In genomic region chr11:105362041-105362765, GRCm38 (mm10) we compare ENCODE assay signal across 9 mouse cellular contexts.
DNase-seq lines count a peak whose midpoint lies in the region; ATAC-seq and TF ChIP-seq lines count a peak whose summit lies in the region.
"Had no signal": no experiment of that assay in that cellular context is flagged by ENCODE, and none has a peak within 500 bp of the region (broad histone marks: within the 10 kb centered on the region; RNA-seq: fewer than 3 reads in every experiment).

No protein-coding gene starts in this region.

- H3K4me1 ChIP-seq in forebrain, embryonic 14.5 days (ENCODE audit: control insufficient read depth, insufficient read depth, low read length), result peaks cover 22% of the 10 kb centered on the region
- H3K4me1 ChIP-seq in forebrain, embryonic 15.5 days, result peaks cover 30% of the 10 kb centered on the region
- 0 out of 2 replicates have a peak, but pooled peaks cover 6% of the 10 kb centered on the region for H3K4me1 ChIP-seq in kidney, adult 2 months (ENCODE audit: control insufficient read depth, insufficient read depth, low read length)
- peaks cover 36% of the 10 kb centered on the region for H3K4me1 ChIP-seq in midbrain, embryonic 15.5 days
- H3K4me1 ChIP-seq in midbrain, embryonic 14.5 days (ENCODE audit: control insufficient read depth, insufficient read depth, low read length), result peaks cover 28% of the 10 kb centered on the region

- WGBS in forebrain, embryonic 14.5 days, result 82% methylated on average over 4 of the region's 4 CpGs
- 77% methylated on average over 4 of the region's 4 CpGs for WGBS in forebrain, embryonic 15.5 days
- WGBS in kidney, adult 2 months, result 80% methylated on average over 4 of the region's 4 CpGs
- WGBS in midbrain, embryonic 15.5 days, result 88% methylated on average over 4 of the region's 4 CpGs
- WGBS in midbrain, embryonic 14.5 days, result 89% methylated on average over 4 of the region's 4 CpGs

- H3K9me3 ChIP-seq in forebrain, embryonic 14.5 days (replicated peaks; ENCODE audit: control insufficient read depth, low read length), result no peaks in the 10 kb centered on the region
- no peaks in the 10 kb centered on the region for H3K9me3 ChIP-seq in forebrain, embryonic 15.5 days
- H3K9me3 ChIP-seq in midbrain, embryonic 15.5 days, result no peaks in the 10 kb centered on the region
- no peaks in the 10 kb centered on the region for H3K9me3 ChIP-seq in midbrain, embryonic 14.5 days (ENCODE audit: control insufficient read depth, low read length)
- H3K9me3 ChIP-seq: hindbrain, embryonic 15.5 days had no signal

- H3K9ac ChIP-seq in forebrain, embryonic 14.5 days (ENCODE audit: low read length), result no peak overlapping the region
- H3K9ac ChIP-seq in forebrain, embryonic 15.5 days (replicated peaks), result no peak overlapping the region
- no peak overlapping the region for H3K9ac ChIP-seq in midbrain, embryonic 15.5 days
- no peak overlapping the region for H3K9ac ChIP-seq in midbrain, embryonic 14.5 days (replicated peaks; ENCODE audit: low read length)

- no peak for TF ChIP-seq POLR2A in kidney, adult 2 months (IDR thresholded peaks at IDR 0.05; ENCODE audit: low read depth, low read length)

- no peak for TF ChIP-seq CTCF in kidney, adult 2 months (conservative IDR thresholded peaks at IDR 0.05; ENCODE audit: insufficient read depth, insufficient read length, low read depth, low read length)

- H3K36me3 ChIP-seq in forebrain, embryonic 14.5 days (ENCODE audit: control insufficient read depth, insufficient read depth, low read length), result no peaks in the 10 kb centered on the region
- H3K36me3 ChIP-seq in forebrain, embryonic 15.5 days, result no peaks in the 10 kb centered on the region
- no peaks in the 10 kb centered on the region for H3K36me3 ChIP-seq in kidney, adult 2 months (ENCODE audit: control insufficient read depth, insufficient read depth, low read length)
- H3K36me3 ChIP-seq in midbrain, embryonic 15.5 days (replicated peaks), result no peaks in the 10 kb centered on the region
- no peaks in the 10 kb centered on the region for H3K36me3 ChIP-seq in midbrain, embryonic 14.5 days (ENCODE audit: control insufficient read depth, insufficient read depth, low read length)
- H3K36me3 ChIP-seq: hindbrain, embryonic 15.5 days had no signal

- no peak overlapping the region for H3K27ac ChIP-seq in forebrain, embryonic 14.5 days (ENCODE audit: low read depth, low read length)
- H3K27ac ChIP-seq in forebrain, embryonic 15.5 days (replicated peaks), result no peak overlapping the region
- no peak overlapping the region for H3K27ac ChIP-seq in kidney, adult 2 months (ENCODE audit: insufficient read depth, low read depth, low read length)
- H3K27ac ChIP-seq in midbrain, embryonic 15.5 days, result no peak overlapping the region
- no peak overlapping the region for H3K27ac ChIP-seq in midbrain, embryonic 14.5 days (replicated peaks; ENCODE audit: low read depth, low read length)

- ATAC-seq in forebrain, embryonic 14.5 days, result 0 out of 2 replicates have a peak, but pooled peaks have one; percentile 1
- ATAC-seq in forebrain, embryonic 15.5 days (replicated peaks), result no peak
- ATAC-seq in midbrain, embryonic 15.5 days (replicated peaks), result 0 out of 2 replicates have a peak, but pooled peaks have one; percentile 1
- no peak for ATAC-seq in midbrain, embryonic 14.5 days (ENCODE audit: low FRiP score, low TSS enrichment)

- H3K4me3 ChIP-seq in forebrain, embryonic 14.5 days (ENCODE audit: low read depth, low read length), result no peak overlapping the region
- H3K4me3 ChIP-seq in forebrain, embryonic 15.5 days, result no peak overlapping the region
- no peak overlapping the region for H3K4me3 ChIP-seq in kidney, adult 2 months (ENCODE audit: insufficient read depth, low read depth, low read length)
- no peak overlapping the region for H3K4me3 ChIP-seq in midbrain, embryonic 15.5 days
- no peak overlapping the region for H3K4me3 ChIP-seq in midbrain, embryonic 14.5 days (replicated peaks; ENCODE audit: low read depth, low read length)

- H3K4me2 ChIP-seq in forebrain, embryonic 14.5 days (ENCODE audit: low read length), result no peak overlapping the region
- H3K4me2 ChIP-seq in forebrain, embryonic 15.5 days (replicated peaks), result no peak overlapping the region
- no peak overlapping the region for H3K4me2 ChIP-seq in midbrain, embryonic 15.5 days
- H3K4me2 ChIP-seq in midbrain, embryonic 14.5 days (ENCODE audit: low read length), result no peak overlapping the region

- DNase-seq in forebrain, embryonic 14.5 days (ENCODE audit: low spot score), result peak; percentile 42
- peak; percentile 27 for DNase-seq in kidney, adult 2 months
- no peak for DNase-seq in kidney, postnatal 36 days
- DNase-seq in midbrain, embryonic 14.5 days, result no peak
- DNase-seq in layer of hippocampus, postnatal 14 days (ENCODE audit: low spot score in 2 of 2), result peak; percentile 24 to 57
- no peak for DNase-seq in spleen, postnatal 4 days (ENCODE audit: low spot score in 2 of 2)

- H3K27me3 ChIP-seq in forebrain, embryonic 14.5 days (replicated peaks; ENCODE audit: control insufficient read depth, insufficient read depth, low read length), result no peaks in the 10 kb centered on the region
- no peaks in the 10 kb centered on the region for H3K27me3 ChIP-seq in forebrain, embryonic 15.5 days
- H3K27me3 ChIP-seq in kidney, adult 2 months (replicated peaks; ENCODE audit: control insufficient read depth, insufficient read depth, low read length), result no peaks in the 10 kb centered on the region
- no peaks in the 10 kb centered on the region for H3K27me3 ChIP-seq in midbrain, embryonic 15.5 days (replicated peaks)
- no peaks in the 10 kb centered on the region for H3K27me3 ChIP-seq in midbrain, embryonic 14.5 days (ENCODE audit: control insufficient read depth, insufficient read depth, low read length)
- H3K27me3 ChIP-seq: hindbrain, embryonic 15.5 days had no signal

Comparison
In these comparisons a context has a peak if more than half of its experiments do, and no peak if none do; other contexts are left out.
1. ATAC-seq: peak in forebrain, embryonic 14.5 days (single experiment) and midbrain, embryonic 15.5 days (single experiment); none in forebrain, embryonic 15.5 days (single experiment) and midbrain, embryonic 14.5 days (single experiment).
2. DNase-seq: peak in forebrain, embryonic 14.5 days (single experiment), kidney, adult 2 months (single experiment) and layer of hippocampus, postnatal 14 days (2 of 2); none in kidney, postnatal 36 days (0 of 2), midbrain, embryonic 14.5 days (single experiment) and spleen, postnatal 4 days (0 of 2).